Mouse (Mus musculus): ENCODE results near the gene Mbtps1. TPM values are rescaled to one million over a fixed set of nuclear protein-coding genes. Genes with fewer than 3 reads are reported as not detected.
A peak's percentile ranks its signal among the peaks of the same experiment; 100 is the strongest.

Gene Mbtps1
- polyA plus RNA-seq (2016; fragmentation: Nextera tagmentation; extraction: Ambion mirVana), result 103 and 110 TPM in 2 replicates

DNA sequence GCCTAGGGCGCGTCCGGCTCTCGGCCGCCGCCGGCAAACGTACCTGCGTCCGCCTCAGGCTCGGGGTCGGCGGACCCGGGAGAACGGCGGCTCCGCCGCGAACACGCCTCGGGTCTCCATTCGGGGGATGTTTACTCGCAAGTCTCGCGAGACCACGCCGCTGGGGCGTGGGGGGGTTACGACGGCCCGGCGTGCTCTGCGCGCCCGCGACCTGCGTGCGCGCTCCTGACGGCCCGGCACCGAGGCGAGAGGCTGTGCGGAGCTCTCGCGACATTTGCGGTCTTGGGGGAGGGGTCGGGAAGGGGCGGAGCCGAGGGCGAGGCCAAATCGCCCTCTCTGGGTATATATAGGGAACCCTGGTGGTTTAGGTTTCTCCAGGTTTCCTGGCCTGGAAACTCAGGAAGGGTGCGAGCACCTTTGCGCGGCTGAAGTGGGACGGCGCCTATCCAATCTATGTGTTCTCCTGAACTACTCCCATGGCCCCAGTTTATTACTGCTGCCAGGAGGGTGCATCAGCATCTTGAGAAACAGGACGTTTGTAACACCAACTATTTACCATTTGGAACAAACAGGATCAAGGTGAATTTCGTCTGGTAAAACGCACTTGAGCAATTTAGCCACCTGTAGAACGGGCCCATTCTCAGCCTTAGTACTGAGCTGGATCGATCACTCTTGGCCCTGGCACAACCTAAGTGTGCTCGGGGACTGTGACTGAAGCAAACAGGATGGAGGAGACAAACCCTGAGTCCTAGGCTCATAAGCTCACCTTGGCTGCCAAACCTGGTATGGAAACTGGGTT, at the start of gene Mbtps1:
Gene Mbtps1 (minus strand): TSS at position 133 of the 799 bp plus-strand sequence.
- peak within 1 kb of the TSS; percentile 87 for H3K4me3 ChIP-seq
- peaks cover 28% of the 10 kb centered on the region for H3K36me3 ChIP-seq
- peak within 1 kb of the TSS; percentile 93 for H3K27ac ChIP-seq
- H3K4me1 ChIP-seq, result peaks cover 13% of the 10 kb centered on the region
- peak within 1 kb of the TSS; percentile 95 for H3K4me2 ChIP-seq (replicated peaks)
- H3K9me3 ChIP-seq (replicated peaks), result no peaks in the 10 kb centered on the region
- peak within 1 kb of the TSS; percentile 90 for H3K9ac ChIP-seq
- H3K27me3 ChIP-seq, result no peaks in the 10 kb centered on the region
- ATAC-seq (ENCODE audit: low FRiP score), result peak; percentile 95
- WGBS, result 7% methylated on average over 61 of the region's 63 CpGs

DNA sequence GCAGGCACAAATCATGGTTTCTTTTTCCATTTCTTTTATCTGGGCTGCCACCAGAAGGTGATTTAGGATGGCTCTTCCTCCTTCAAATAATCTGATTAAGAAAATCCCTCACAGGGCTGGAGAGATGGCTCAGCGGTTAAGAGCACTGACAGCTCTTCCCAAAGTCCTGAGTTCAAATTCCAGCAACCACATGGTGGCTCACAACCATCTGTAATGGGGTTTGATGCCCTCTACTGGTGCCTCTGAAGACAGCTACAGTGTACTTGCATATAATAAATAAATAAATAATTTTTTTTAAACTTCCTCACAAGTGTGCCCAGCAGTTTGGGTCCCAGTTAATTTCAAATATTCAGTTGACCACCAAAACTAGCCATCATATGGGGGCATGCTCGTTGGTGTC, 47.7 kb upstream of the Mbtps1 start:
- WGBS, result 87% methylated on average over 2 of the region's 2 CpGs
- Histone ChIP-seq H3K27me3 (no peaks in the 10 kb centered on the region), H3K9ac (no peak overlapping the region), H3K4me3 (no peak overlapping the region), H3K4me1 (peaks cover 15% of the 10 kb centered on the region), H3K9me3 (replicated peaks) (no peaks in the 10 kb centered on the region), H3K36me3 (peaks cover 15% of the 10 kb centered on the region), H3K27ac (no peak overlapping the region), H3K4me2 (replicated peaks) (no peak overlapping the region)
- ATAC-seq (ENCODE audit: low FRiP score), result no peak

- H3K27me3 ChIP-seq, result no peaks in the 10 kb centered on the region
- H3K9ac ChIP-seq, result peak within 1 kb of the TSS; percentile 75
- peak within 1 kb of the TSS; percentile 75 for H3K4me3 ChIP-seq
- H3K4me1 ChIP-seq, result peaks cover 12% of the 10 kb centered on the region
- ATAC-seq (ENCODE audit: low FRiP score), result peak; percentile 76
- WGBS, result 2% methylated on average over 23 of the region's 23 CpGs
- H3K9me3 ChIP-seq (replicated peaks), result no peaks in the 10 kb centered on the region
- H3K36me3 ChIP-seq, result peaks cover 27% of the 10 kb centered on the region
- H3K27ac ChIP-seq, result no peak within 1 kb of the TSS
- peak within 1 kb of the TSS; percentile 77 for H3K4me2 ChIP-seq (replicated peaks)
These were observed 46.5 kb upstream of the Mbtps1 start, which contains the start of gene Taf1c for GRCm38 (mm10) chr8:119604996-119605395. Taf1c (minus strand) TSS chr8:119605222.

DNA sequence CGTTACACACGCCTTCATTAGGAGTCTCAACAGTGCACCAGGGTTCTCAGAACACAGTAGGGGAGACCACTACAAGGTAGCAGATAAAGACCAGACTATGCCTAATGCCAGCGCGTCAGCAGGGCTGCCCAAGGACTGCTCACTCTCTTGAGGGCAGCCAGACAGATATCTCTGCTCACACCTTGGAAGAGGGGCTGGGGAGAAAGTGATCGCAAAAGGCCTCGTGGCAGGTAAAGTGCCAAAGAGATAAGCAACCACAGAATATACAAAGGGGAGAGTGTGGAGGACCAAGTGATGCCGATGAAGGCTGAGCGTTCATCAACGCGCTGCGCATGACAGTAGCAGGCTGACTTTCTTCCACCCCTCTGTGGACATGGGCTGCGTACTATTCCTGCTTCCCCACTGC, 45.9 kb upstream of the Mbtps1 start:
- 46% methylated on average over 12 of the region's 12 CpGs for WGBS
- Histone ChIP-seq H3K27ac (no peak overlapping the region), H3K27me3 (no peaks in the 10 kb centered on the region), H3K4me1 (peaks cover 12% of the 10 kb centered on the region), H3K9ac (peak overlapping the region; percentile 75), H3K4me3 (peak overlapping the region; percentile 75), H3K36me3 (peaks cover 33% of the 10 kb centered on the region), H3K4me2 (replicated peaks) (peak overlapping the region; percentile 77), H3K9me3 (replicated peaks) (no peaks in the 10 kb centered on the region)
- no peak for ATAC-seq (ENCODE audit: low FRiP score)

- H3K27ac ChIP-seq, result no peak overlapping the region
- H3K27me3 ChIP-seq, result no peaks in the 10 kb centered on the region
- H3K36me3 ChIP-seq, result peaks cover 39% of the 10 kb centered on the region
- 0 out of 2 replicates have a peak overlapping the region, but pooled peaks have one; percentile 75 for H3K9ac ChIP-seq
- peak overlapping the region; percentile 75 for H3K4me3 ChIP-seq
- H3K9me3 ChIP-seq (replicated peaks), result no peaks in the 10 kb centered on the region
- H3K4me1 ChIP-seq, result peaks cover 12% of the 10 kb centered on the region
- peak overlapping the region; percentile 77 for H3K4me2 ChIP-seq (replicated peaks)
- 91% methylated on average over 4 of the region's 4 CpGs for WGBS
- ATAC-seq (ENCODE audit: low FRiP score), result no peak
These were observed 45.2 kb upstream of the Mbtps1 start for GRCm38 (mm10) chr8:119603771-119604170.

DNA sequence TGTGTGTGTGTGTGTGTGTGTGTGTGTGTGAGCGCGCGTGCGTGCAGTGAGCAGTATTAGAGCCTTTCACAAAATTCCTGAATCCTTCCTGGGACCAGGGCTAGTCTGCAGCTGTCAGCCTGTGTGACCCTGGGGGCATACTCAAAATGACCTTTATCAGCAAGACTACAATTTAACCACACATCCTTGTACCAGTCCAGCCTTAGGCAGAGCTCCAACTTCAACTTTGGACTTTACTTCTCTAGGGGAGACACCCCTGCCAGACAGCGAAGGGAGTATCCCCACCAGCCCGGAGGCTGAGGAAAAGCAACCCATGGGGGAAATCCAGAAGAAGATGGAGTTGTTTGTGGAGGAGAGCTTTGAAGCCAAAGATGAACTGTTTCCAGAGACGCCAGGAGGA, 32.9 kb upstream of the Mbtps1 start:
- Histone ChIP-seq H3K4me1 (peaks cover 13% of the 10 kb centered on the region; the same call in 1 of the 2 replicates), H3K9me3 (replicated peaks) (no peaks in the 10 kb centered on the region), H3K27ac (no peak overlapping the region), H3K9ac (no peak overlapping the region), H3K36me3 (no peaks in the 10 kb centered on the region; the same call in 1 of the 2 replicates), H3K4me2 (replicated peaks) (no peak overlapping the region), H3K4me3 (no peak overlapping the region), H3K27me3 (no peaks in the 10 kb centered on the region)
- ATAC-seq (ENCODE audit: low FRiP score), result no peak
- 96% methylated on average over 7 of the region's 7 CpGs for WGBS

DNA sequence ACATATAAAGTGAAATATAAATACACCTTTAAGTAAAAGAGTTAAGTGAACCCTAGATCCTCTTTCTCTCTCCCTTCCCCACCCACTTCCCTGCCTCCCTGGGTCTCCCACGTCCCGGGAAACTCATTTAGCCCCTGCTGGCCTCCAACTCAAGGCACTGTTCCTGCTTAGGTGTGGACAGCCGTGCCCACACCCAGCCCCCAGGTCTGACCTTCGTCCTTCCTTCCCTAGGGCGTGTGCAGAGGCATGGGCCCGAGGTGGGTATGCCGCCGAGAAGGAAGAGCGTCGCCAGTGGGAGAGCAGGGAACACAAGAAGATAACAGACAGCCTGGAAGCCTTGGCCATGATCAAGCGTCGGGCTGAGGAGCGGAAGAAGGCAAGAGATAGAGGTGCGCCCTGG, 31.8 kb upstream of the Mbtps1 start:
- no peak overlapping the region for H3K9ac ChIP-seq
- no peaks in the 10 kb centered on the region for H3K36me3 ChIP-seq
- no peak overlapping the region for H3K27ac ChIP-seq
- H3K4me1 ChIP-seq, result peaks cover 13% of the 10 kb centered on the region; the same call in 1 of the 2 replicates
- 80% methylated on average over 14 of the region's 14 CpGs for WGBS
- ATAC-seq (ENCODE audit: low FRiP score), result no peak
- no peak overlapping the region for H3K4me3 ChIP-seq
- H3K4me2 ChIP-seq (replicated peaks), result no peak overlapping the region
- H3K27me3 ChIP-seq, result peaks cover 6% of the 10 kb centered on the region; the same call in 1 of the 2 replicates
- no peaks in the 10 kb centered on the region for H3K9me3 ChIP-seq (replicated peaks)

GRCm38 (mm10) chr8:119588844-119589243, 30.3 kb upstream of the Mbtps1 start:
- WGBS, result 17% methylated on average over 10 of the region's 10 CpGs
- ATAC-seq (ENCODE audit: low FRiP score), result no peak
- Histone ChIP-seq H3K9ac (no peak overlapping the region), H3K4me1 (0 out of 2 replicates have a peak, but pooled peaks cover 7% of the 10 kb centered on the region), H3K36me3 (no peaks in the 10 kb centered on the region), H3K4me2 (replicated peaks) (no peak overlapping the region), H3K27ac (no peak overlapping the region), H3K9me3 (replicated peaks) (no peaks in the 10 kb centered on the region), H3K27me3 (peaks cover 6% of the 10 kb centered on the region; the same call in 1 of the 2 replicates), H3K4me3 (no peak overlapping the region)

DNA sequence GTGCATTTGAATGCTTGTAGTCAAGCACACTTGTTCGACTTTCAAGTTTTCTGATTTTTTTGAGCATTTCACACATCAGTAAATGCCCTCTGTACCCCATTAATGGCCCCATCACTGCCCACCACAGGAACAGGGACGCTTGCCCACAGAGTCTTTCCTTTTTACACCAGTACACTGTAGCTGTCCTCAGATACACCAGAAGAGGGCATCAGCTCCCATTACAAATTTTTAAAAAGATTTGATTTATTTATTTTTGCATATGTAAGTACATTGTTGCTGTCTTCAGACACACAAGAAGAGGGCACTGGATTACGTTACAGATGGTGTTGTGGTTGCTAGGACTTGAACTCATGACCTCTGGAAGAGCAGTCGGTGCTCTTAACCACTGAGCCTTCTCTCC, 29.8 kb upstream of the Mbtps1 start:
- 59% methylated on average over 4 of the region's 4 CpGs for WGBS
- H3K9me3 ChIP-seq (replicated peaks), result no peaks in the 10 kb centered on the region
- H3K36me3 ChIP-seq, result no peaks in the 10 kb centered on the region
- no peak overlapping the region for H3K27ac ChIP-seq
- ATAC-seq (ENCODE audit: low FRiP score), result no peak
- H3K4me2 ChIP-seq (replicated peaks), result no peak overlapping the region
- H3K9ac ChIP-seq, result no peak overlapping the region
- H3K27me3 ChIP-seq, result peaks cover 6% of the 10 kb centered on the region; the same call in 1 of the 2 replicates
- H3K4me1 ChIP-seq, result 0 out of 2 replicates have a peak, but pooled peaks cover 7% of the 10 kb centered on the region
- no peak overlapping the region for H3K4me3 ChIP-seq

DNA sequence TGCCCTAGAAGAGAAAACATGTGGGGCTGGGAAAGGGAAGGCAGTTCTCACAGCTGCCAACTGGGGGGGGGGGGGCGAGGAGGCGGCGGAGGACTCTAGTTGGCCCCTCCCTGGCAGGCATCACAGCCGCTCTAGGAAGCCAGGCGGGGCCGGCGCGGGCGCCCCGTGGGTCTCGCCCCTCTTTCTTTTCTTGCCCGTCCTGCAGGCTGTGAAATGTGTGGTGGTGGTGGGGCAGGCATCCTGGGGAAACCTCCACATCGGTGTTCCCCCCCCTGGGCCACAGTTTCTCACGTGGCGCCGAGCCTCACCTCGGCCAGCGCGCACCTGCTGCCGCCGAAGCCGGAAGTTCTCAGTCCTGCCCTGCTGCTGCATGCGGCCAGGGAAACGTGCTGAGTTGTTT, 27.4 kb upstream of the Mbtps1 start:
- H3K36me3 ChIP-seq, result no peaks in the 10 kb centered on the region
- 0 out of 2 replicates have a peak overlapping the region, but pooled peaks have one; percentile 35 for H3K9ac ChIP-seq
- H3K4me3 ChIP-seq, result peak overlapping the region; percentile 25
- H3K4me2 ChIP-seq (replicated peaks), result peak overlapping the region; percentile 53
- H3K27me3 ChIP-seq, result peaks cover 9% of the 10 kb centered on the region; the same call in 1 of the 2 replicates
- no peaks in the 10 kb centered on the region for H3K9me3 ChIP-seq (replicated peaks)
- ATAC-seq (ENCODE audit: low FRiP score), result no peak
- whole genome bisulfite sequencing, result 26% methylated on average over 19 of the region's 24 CpGs
- H3K27ac ChIP-seq, result no peak overlapping the region
- H3K4me1 ChIP-seq, result 0 out of 2 replicates have a peak, but pooled peaks cover 7% of the 10 kb centered on the region

- H3K4me1 ChIP-seq, result no peaks in the 10 kb centered on the region
- no peak overlapping the region for H3K4me3 ChIP-seq
- H3K9ac ChIP-seq, result no peak overlapping the region
- ATAC-seq (ENCODE audit: low FRiP score), result no peak
- H3K9me3 ChIP-seq (replicated peaks), result no peaks in the 10 kb centered on the region
- no peak overlapping the region for H3K4me2 ChIP-seq (replicated peaks)
- no peak overlapping the region for H3K27ac ChIP-seq
- H3K27me3 ChIP-seq, result peaks cover 45% of the 10 kb centered on the region
- no peaks in the 10 kb centered on the region for H3K36me3 ChIP-seq
- 90% methylated on average over 5 of the region's 5 CpGs for WGBS
These were observed 22.1 kb upstream of the Mbtps1 start for GRCm38 (mm10) chr8:119580441-119581161.

GRCm38 (mm10) chr8:119579096-119579495, 20.6 kb upstream of the Mbtps1 start:
- no peaks in the 10 kb centered on the region for H3K36me3 ChIP-seq
- H3K4me3 ChIP-seq, result no peak overlapping the region
- WGBS, result 39% methylated on average over 13 of the region's 13 CpGs
- H3K9ac ChIP-seq, result no peak overlapping the region
- no peak overlapping the region for H3K27ac ChIP-seq
- H3K4me2 ChIP-seq (replicated peaks), result no peak overlapping the region
- no peak for ATAC-seq (ENCODE audit: low FRiP score)
- H3K27me3 ChIP-seq, result peaks cover 45% of the 10 kb centered on the region
- H3K9me3 ChIP-seq (replicated peaks), result no peaks in the 10 kb centered on the region
- H3K4me1 ChIP-seq, result peaks cover 3% of the 10 kb centered on the region
